Mouse (Mus musculus) liver, embryonic 14.5 days (tissue): ENCODE measurements around the gene Dbx1.

ENCODE experiments used
- CTCF ChIP-seq: IDR thresholded peaks from 2 replicates; pipeline ENCODE4 v1.5.1; 2016; ENCODE audit warnings: antibody characterized with exemption, low read depth, control low read depth
- EP300 ChIP-seq: IDR thresholded peaks from 2 replicates; pipeline ENCODE4 v1.6.1; 2016; ENCODE audit warnings: antibody characterized with exemption, low read depth

DNA sequence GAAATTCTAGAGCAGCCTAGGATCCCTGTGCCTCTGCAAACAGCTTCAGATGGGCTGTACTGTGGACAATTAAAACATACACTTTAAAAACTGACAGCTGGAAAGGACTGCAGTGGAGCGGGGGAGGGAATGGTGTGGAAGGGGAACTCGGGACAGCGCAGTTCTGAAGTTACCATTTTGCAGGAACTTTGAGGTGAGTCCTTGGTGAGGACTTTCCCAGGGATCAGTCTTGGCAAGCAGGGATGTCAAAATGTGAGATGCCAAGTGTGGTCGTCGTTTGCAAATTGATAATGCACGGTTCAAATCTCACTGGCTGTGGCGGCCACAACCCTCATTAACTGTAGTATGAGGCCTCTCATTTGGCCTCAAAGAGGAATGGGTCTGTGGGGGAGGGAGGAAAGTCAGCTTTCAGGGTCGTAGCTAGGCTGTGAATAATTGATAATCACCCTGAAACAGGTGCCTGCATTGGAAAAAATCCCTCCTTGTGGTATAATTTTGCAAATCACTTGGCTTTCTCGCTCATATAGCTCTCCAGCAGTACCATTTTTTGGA, 42.3 kb upstream of the Dbx1 start:
- TF ChIP-seq EP300 (no peak), CTCF (no peak)
